Mouse (Mus musculus): Measurements from ENCODE around the gene Fam83d. TPM values are rescaled to one million over a fixed set of nuclear protein-coding genes. Genes with fewer than 3 reads are reported as not detected.
A peak's percentile ranks its signal among the peaks of the same experiment; 100 is the strongest.
"Not testable (repeated sequence)": the region's sequence is repeated elsewhere in the genome, so short reads cannot be mapped to it uniquely, and the experiment has no call there.

Gene Fam83d
- total RNA-seq (2021): 1 to 10 TPM; 7.1 to 7.6 TPM
- long read RNA-seq, experiment 1, transcript Fam83d-201 (4 exons, 2,266 nt): major isoform, 9 of 11 reads
- long read RNA-seq, experiment 1, partial matches to known transcripts: 2 of 11 reads
- long read RNA-seq, experiment 1, other reads (novel, unspliced or antisense): 0 of 11 reads
- long read RNA-seq, experiment 2, transcript Fam83d-201 (4 exons, 2,266 nt): major isoform, 14 of 14 reads
- long read RNA-seq, experiment 2, partial matches to known transcripts: 0 of 14 reads
- long read RNA-seq, experiment 2, other reads (novel, unspliced or antisense): 0 of 14 reads

- DNase-seq: peak; percentile 97
Measured at GRCm38 (mm10) chr2:158767742-158768339, at the start of gene Fam83d. Fam83d (plus strand) TSS chr2:158768093.

DNA sequence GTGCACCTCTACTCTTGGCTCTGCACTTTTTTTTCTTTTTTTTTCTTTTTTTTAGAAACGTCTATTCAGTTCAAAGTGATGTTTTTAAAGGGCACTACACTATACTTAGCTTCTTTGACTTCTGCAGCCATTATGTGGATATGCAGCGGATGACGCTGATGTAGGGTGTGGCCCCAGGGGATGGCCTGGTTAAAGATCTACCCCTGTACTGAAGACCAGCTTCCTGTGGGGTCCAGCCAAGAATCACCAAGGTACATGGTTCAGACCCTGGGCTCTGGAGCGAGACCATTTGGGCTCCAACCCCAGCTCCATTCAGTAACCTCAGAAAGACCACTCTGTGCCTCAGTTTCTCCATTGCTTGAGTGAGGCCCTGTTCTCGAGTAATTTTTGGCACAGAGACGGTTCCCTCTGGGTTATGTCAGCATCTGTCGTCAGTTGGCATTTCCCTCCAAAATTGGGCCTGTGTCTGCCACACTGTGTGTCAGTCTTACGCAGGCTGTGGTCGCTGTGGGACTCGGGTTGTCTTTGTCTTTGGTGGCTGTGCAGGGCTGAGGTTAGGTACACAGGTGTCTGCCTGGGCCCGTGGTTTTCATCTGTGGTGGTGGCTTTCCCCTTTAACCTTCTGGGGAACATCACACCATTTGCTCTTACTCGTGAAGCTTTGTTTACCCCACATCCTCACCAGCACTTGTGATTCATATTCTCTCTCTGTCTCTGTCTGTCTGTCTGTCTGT is 48.9 kb upstream of the Fam83d start:
- DNase-seq: no peak

- DNase-seq: no peak
Measured at GRCm38 (mm10) chr2:158720715-158721370, 47.0 kb upstream of the Fam83d start.

GRCm38 (mm10) chr2:158721481-158721880 is 46.4 kb upstream of the Fam83d start:
- DNase-seq: no peak

- DNase-seq: no peak
Measured at GRCm38 (mm10) chr2:158722135-158722534, 45.8 kb upstream of the Fam83d start.

DNA sequence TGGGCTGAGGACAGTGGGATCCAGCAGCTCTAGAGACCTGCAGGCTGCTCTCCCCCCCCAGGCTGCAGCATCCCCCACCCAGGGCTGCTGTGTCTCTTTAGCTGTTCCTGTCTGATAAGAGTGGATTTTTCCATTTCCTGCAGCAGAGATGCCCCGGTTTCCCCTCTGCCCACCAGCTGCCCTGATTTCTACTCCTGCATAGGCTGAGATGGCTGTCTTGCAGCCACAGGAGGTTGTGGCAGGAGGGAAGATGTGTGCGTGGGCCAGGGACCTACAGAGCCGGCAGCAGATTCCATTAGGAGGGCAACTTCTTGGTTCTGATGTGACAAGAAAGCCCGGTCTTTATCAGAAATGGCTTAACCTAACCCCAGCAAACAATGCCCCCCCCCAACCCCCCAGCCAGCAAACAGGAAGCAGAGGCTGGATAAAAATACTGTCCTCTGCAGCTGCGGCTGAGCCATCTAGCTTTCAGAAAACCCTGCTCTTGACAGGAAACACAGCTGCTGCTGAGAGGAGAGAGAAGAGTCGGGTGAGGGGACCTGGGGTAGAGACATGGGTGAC is 44.8 kb upstream of the Fam83d start:
- no peak for DNase-seq

GRCm38 (mm10) chr2:158723806-158724205 is 44.1 kb upstream of the Fam83d start:
- DNase-seq: no peak

DNA sequence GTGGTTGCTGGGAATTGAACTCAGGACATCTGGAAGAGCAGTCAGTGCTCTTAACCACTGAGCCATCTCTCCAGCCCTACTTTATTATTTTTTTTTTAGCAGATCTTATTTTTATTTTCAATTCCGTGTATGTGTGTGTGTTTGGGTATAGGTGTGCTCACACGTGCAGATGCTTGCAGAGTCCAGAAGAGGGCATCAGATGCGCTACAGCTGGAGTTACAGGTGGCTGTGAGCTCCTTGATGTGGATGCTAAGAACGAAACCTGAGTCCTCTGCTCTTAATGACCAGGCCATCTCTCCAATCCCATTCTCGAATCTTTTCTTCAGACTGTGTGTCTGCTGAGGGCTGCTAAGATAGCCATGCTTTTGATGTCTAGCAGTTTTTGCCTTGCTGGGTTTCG is 41.6 kb upstream of the Fam83d start:
- DNase-seq: no peak

DNA sequence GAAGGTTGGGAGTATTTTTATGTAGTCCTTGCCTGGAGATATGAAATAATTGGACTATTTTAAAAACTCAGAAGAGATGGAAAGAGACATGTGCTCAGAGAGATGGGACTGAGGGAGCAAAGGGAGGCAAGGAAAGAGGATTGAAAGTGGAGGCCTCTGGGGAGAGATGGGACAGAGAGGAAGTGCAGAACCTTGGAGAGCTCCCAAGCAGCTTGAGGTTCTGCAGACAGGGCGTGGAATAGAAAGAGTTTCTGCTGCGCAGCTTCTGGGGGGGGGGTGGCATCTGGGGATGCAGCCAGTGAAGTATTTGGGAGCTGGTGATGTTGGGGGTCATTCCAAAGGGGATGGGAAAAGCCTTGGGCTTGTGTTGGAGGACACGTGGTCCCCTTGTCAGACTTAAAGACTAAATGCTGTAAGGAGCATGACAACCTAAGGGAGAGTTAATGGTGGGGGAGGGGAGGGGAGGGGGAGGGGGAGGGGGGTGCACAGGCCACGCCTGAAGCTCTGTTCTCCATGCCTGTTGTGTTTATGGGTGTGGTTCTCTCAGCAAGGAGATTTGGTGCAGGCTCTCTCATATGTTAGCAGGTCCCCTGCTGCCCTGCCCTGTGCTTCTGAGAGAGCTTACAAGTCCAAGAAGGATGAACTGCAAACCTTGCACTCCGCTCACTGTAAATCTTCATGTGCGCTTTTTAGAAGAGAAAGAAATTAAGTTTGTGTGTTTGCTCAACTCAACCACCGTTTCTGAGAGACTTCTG is 39.7 kb upstream of the Fam83d start:
- peak; percentile 35 for DNase-seq

GRCm38 (mm10) chr2:158730896-158731295 is 37.0 kb upstream of the Fam83d start:
- no peak for DNase-seq

DNA sequence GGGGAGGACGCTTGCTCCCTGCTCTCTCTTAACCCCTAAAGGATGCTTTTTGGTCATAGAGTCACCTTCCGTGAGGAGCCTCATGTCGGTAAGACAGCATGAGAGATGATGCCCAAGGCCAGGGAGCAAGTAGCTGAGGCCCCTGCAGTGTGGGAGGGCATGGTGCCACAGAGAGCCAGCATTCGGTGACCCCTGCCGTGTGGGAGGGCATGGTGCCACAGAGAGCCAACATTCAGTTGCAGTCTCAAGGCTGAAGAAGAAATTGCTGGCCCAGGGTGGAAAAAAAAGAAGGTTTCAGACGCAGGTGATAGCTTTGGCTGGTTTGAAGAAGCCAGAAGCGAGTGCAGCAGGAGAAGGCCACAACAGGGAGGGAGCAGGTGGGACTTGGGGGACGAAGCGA is 35.4 kb upstream of the Fam83d start:
- no peak for DNase-seq

DNA sequence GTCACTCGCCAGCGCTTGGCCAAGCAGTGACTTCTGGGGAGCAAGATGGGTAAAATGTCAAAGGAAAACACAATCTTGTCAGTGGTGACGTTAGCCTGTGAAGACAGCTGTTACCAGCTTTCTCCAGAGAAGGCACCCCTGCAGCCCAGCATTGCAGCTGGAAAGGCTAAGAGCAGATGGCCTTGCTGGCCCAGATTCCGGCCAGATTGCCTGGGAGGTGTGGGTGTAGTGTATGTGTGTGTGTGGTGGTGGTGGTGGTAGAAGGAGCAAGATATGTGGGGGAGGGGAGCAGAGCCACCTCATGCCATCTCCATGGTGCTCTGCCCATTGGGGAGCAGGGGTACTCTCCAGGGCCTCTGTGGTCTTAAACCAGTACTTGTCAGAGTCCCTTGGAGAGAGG is 34.8 kb upstream of the Fam83d start:
- no peak for DNase-seq

DNA sequence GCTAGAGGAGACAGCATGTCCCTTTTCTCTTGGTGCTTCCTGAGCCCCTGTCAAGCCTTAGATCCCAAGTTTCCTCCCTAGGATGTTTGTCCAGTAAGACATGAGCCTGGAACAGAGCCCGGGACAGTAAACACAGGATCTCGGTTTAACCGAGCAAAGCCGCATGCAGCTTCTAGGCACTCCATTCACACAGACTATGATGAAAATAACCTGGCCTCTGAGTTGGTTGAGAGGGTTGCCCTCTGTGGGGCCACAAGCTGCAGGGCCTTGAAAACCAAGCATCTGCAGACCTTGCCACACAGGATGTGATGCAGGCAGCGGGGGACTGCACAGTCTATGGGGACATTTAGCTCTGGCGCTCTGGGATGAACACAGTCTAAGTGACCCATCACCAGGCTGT is 34.0 kb upstream of the Fam83d start:
- DNase-seq: no peak

DNA sequence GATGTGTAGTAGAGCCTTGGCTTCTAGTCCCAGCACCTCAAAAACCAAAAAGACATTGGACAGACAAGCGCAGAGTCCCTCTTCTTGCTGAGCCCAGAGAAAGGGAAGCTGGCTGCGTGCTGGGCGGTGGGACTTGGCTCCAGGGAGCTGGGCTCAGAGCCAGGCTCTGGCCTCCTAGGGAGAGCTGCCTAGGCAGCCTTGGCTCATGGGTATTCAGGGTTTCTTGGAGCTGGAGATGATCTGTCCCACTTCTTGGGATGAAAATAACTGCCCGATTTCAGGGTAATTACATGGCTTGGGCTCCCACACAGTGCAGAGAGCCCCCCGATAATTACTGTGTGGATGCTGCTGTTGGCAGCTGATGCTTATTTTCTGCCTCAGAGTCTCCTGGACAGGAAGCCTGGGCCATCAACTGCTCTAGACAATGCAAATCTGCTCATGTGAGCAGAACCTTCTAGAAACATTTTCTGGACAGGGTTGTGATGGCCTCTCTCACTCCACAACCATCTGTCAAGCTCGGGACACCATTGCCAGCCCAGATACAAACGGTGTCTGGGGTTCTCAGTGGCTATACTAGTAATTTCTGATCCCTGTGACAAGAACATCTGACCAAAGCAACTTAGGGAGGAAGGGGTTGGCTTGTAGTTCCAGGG is 33.3 kb upstream of the Fam83d start:
- peak; percentile 63 for DNase-seq

- no peak for DNase-seq
Measured at GRCm38 (mm10) chr2:158735340-158735739, 32.6 kb upstream of the Fam83d start.

DNA sequence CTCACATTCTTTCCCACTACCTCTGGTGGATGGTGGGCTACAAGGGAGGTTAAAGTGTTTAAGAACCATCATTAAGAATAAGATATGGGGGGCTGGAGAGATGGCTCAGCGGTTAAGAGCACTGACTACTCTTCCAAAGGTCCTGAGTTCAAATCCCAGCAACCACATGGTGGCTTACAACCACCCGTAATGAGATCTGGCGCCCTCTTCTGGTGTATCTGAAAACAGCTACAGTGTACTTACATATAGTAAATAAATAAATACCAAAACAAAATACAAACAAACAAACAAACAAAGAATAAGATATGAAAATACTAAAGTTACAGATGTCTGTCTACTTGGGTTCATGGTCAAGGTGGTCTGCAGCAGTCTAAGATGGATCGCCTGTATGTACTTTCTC is 31.6 kb upstream of the Fam83d start:
- not testable (repeated sequence) for DNase-seq

GRCm38 (mm10) chr2:158738591-158738990 is 29.3 kb upstream of the Fam83d start:
- no peak for DNase-seq

- no peak for DNase-seq
Measured at GRCm38 (mm10) chr2:158739113-158739512, 28.8 kb upstream of the Fam83d start.

GRCm38 (mm10) chr2:158741011-158741501 is 26.8 kb upstream of the Fam83d start:
- peak; percentile 59 for DNase-seq

DNA sequence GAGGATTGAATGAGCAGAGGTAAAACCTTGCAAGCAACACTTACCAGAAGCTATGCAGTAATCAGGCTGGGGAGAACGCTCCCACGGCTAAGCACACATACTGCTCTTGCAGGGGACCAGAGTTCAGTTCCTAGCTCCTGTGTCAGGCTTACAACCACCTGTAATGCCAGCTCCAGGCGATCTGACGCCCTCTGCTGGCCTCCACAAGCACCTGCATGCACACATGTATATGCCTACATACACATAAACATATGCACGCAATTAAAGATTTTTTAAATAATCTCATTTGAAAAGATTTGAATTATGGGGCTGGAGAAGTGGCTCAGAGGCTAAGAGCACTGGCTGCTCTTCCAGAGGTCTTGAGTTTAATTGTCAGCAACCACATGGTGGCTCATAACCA is 25.5 kb upstream of the Fam83d start:
- no peak for DNase-seq

DNA sequence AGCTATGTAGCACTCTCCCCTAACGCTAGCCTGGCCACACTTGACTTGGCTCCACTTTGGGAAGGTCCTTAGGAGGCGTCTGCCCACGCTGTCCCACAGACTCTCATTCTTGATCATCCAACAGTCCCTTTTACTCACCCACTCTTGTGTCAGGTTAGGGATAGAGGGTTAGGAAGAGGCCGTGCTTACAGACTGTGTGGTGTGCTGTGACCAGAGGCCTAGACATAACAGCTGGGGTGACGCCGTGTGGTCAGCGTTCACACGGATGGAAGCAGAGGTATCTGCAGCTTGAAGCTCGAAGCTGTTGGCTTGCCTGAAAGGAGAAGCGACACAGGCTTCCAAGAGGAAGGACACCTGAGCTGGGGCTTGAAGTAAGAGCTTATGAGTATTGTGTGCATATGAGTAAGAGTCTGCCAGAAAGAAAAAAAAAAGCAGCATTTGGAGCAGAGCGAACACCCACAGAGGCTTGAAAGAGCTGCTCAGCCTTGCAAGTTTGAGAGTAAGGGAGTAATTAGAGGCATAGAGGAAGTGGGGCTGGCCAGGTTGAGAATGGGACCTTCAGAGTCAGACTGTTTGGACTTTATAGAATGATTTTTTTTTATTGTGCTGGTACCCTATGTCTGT is 24.3 kb upstream of the Fam83d start:
- no peak for DNase-seq

Data from adrenal gland, postnatal 10 days (tissue).